Mouse (Mus musculus) hindbrain, embryonic 13.5 days (tissue): ENCODE measurements around the gene Ormdl3. TPM values are rescaled to one million over a fixed set of nuclear protein-coding genes. Genes with fewer than 3 reads are reported as not detected.
"Not testable (repeated sequence)": the region's sequence is repeated elsewhere in the genome, so short reads cannot be mapped to it uniquely, and the experiment has no call there.

Source experiments
- ATAC-seq: fragments of 200-750 bp; cut with Nextera tagmentation; 2 replicates; pipeline ENCODE4 v1.8.0; 2017; ENCODE audit warnings: moderate TSS enrichment; ENCODE audit not compliant: low FRiP score
- H3K27ac ChIP-seq: fragments of 300-500 bp; sonication (generic); 2 replicates; pipeline ENCODE4 v1.5.1; 2015; ENCODE audit warnings: inconsistent platforms, mild to moderate bottlenecking, moderate library complexity
- H3K27me3 ChIP-seq: fragments of 300-500 bp; sonication (generic); 2 replicates; pipeline ENCODE4 v1.6.1; 2015; ENCODE audit warnings: mild to moderate bottlenecking, inconsistent platforms
- H3K36me3 ChIP-seq: fragments of 300-500 bp; sonication (generic); 2 replicates; pipeline ENCODE4 v1.6.1; 2015; ENCODE audit warnings: mild to moderate bottlenecking, inconsistent platforms
- H3K4me1 ChIP-seq: fragments of 300-500 bp; sonication (generic); replicated peaks from 2 replicates; pipeline ENCODE4 v1.6.1; 2015; ENCODE audit warnings: inconsistent platforms
- H3K4me2 ChIP-seq: fragments of 300-500 bp; sonication (generic); 2 replicates; pipeline ENCODE4 v1.6.1; 2015; ENCODE audit warnings: inconsistent platforms, mild to moderate bottlenecking, moderate library complexity
- H3K4me3 ChIP-seq: fragments of 300-500 bp; sonication (generic); 2 replicates; pipeline ENCODE4 v1.5.1; 2015; ENCODE audit warnings: mild to moderate bottlenecking, inconsistent platforms
- H3K9ac ChIP-seq: fragments of 300-500 bp; sonication (generic); 2 replicates; pipeline ENCODE4 v1.6.1; 2015; ENCODE audit warnings: mild to moderate bottlenecking, inconsistent platforms
- H3K9me3 ChIP-seq: fragments of 300-500 bp; sonication (generic); 2 replicates; pipeline ENCODE4 v1.6.1; 2016; ENCODE audit warnings: inconsistent platforms
- WGBS: fragments of 180-500 bp; shearing (Covaris S2); methylation state at CpG from one replicate; pipeline ENCODE4 v1.1.7; 2015; 5-methylcytosine and 5-hydroxymethylcytosine counted together
- polyA plus RNA-seq: library from polyadenylated mRNA; unstranded; fragments of >200 nt; fragmentation: Nextera tagmentation; extraction: Ambion mirVana; gene quantifications from 2 replicates; pipeline ENCODE4 v1.2.1, GENCODE M21; 2015

The Ormdl3 gene
- 91.1 and 91.8 TPM in 2 replicates for polyA plus RNA-seq

GRCm38 (mm10) chr11:98586892-98587563 lies at the start of gene Ormdl3:
Gene Ormdl3, minus strand, starts transcription at chr11:98587368.
- Histone ChIP-seq H3K4me2 (peak within 1 kb of the TSS; percentile 93), H3K4me3 (peak within 1 kb of the TSS; percentile 86), H3K27me3 (peaks cover 7% of the 10 kb centered on the region; the same call in 1 of the 2 replicates), H3K36me3 (peaks cover 18% of the 10 kb centered on the region), H3K4me1 (peaks cover 39% of the 10 kb centered on the region), H3K9ac (peak within 1 kb of the TSS; percentile 91), H3K27ac (peak within 1 kb of the TSS; percentile 85), H3K9me3 (no peaks in the 10 kb centered on the region)
- under 1% methylated on average over 49 of the region's 49 CpGs for WGBS
- ATAC-seq: peak; percentile 94

GRCm38 (mm10) chr11:98635312-98635970 lies 48.3 kb upstream of the Ormdl3 start:
- H3K27ac ChIP-seq, H3K36me3 ChIP-seq, H3K9me3 ChIP-seq, H3K27me3 ChIP-seq, ATAC-seq, H3K9ac ChIP-seq, H3K4me1 ChIP-seq, H3K4me3 ChIP-seq, H3K4me2 ChIP-seq: not testable (repeated sequence)
- 39% methylated on average over 10 of the region's 10 CpGs for WGBS

- 90% methylated on average over 5 of the region's 5 CpGs for WGBS
- no peaks in the 10 kb centered on the region for H3K9me3 ChIP-seq
- H3K27me3 ChIP-seq: 0 out of 2 replicates have a peak, but pooled peaks cover 3% of the 10 kb centered on the region
- no peak for ATAC-seq
- H3K4me1 ChIP-seq: no peaks in the 10 kb centered on the region
- H3K4me3 ChIP-seq: no peak overlapping the region
- H3K4me2 ChIP-seq: no peak overlapping the region
- no peaks in the 10 kb centered on the region for H3K36me3 ChIP-seq
- no peak overlapping the region for H3K9ac ChIP-seq
- no peak overlapping the region for H3K27ac ChIP-seq
Measured at GRCm38 (mm10) chr11:98630646-98631045, 43.5 kb upstream of the Ormdl3 start.

- H3K9ac ChIP-seq: no peak overlapping the region
- H3K27ac ChIP-seq: no peak overlapping the region
- 88% methylated on average over 3 of the region's 3 CpGs for WGBS
- H3K4me3 ChIP-seq: no peak overlapping the region
- 0 out of 2 replicates have a peak, but pooled peaks cover 3% of the 10 kb centered on the region for H3K27me3 ChIP-seq
- ATAC-seq: no peak
- H3K36me3 ChIP-seq: no peaks in the 10 kb centered on the region
- no peak overlapping the region for H3K4me2 ChIP-seq
- H3K9me3 ChIP-seq: no peaks in the 10 kb centered on the region
- no peaks in the 10 kb centered on the region for H3K4me1 ChIP-seq
Measured at GRCm38 (mm10) chr11:98628706-98629105, 41.5 kb upstream of the Ormdl3 start.

DNA sequence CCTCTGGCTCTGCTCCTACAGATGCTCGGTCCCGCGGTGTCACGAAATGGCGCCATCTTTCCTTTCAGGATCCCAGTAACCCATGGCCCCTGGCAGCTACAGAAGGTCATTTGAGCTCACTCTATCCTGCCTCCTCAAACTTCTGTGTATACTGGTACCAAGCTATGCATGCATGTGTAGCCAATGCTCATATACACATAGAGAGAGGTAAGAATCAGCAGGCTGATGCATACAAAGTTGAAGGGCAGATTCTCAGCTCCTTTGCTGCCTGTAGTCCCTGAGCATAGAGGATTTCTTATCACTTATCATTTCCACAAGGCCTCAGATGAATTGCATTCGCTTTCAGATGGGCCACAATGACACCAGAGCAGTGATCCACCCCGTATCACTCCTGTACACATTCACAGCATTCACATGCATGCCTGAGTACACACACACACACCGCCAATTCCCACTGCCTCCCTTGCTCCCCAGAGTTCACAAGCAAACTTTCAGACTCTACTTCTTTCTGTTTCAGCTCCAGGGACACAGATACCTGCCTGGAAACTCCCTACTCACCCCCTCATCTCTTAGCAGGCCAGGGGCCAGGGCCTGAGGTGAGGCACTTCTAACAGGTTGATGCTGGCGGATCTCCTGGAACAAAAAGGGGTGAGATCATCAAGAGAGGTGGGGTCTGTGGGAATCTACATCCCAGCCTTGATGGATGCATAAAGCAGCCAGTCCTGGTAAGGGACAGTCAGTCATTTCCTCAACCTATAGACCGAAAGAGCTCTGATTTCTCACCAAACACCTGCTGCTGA lies 38.6 kb upstream of the Ormdl3 start, which contains the start of the genes Gm12355 and Gsdma3:
Gm12355 (minus strand) TSS at position 51 of the 800 bp plus-strand sequence.
Gsdma3 (plus strand) TSS at position 750 of the 800 bp plus-strand sequence.
- Histone ChIP-seq H3K9me3 (no peaks in the 10 kb centered on the region), H3K4me1 (no peaks in the 10 kb centered on the region), H3K27ac (no peak within 1 kb of the TSS), H3K36me3 (no peaks in the 10 kb centered on the region), H3K27me3 (0 out of 2 replicates have a peak, but pooled peaks cover 3% of the 10 kb centered on the region), H3K9ac (no peak within 1 kb of the TSS), H3K4me2 (no peak within 1 kb of the TSS), H3K4me3 (no peak within 1 kb of the TSS)
- 92% methylated on average over 10 of the region's 10 CpGs for WGBS
- no peak for ATAC-seq

DNA sequence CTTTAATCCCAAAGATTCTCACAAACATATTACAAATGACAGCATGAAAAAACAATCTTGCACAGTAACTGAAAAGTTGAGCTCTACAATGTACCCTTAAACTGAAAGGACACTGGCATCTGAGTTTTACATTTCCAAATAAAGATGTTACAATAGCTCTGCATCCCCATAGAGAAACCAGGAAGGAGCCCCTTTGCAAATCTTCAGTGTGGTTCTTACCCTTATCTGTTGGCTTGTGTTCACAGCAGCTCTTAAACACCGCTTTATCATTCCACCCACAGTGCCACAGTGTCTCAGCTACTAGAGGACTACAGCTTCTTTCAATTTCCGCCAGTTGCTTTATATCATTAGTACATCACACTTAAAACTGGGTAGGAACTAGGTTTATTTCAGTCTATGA lies 37.2 kb upstream of the Ormdl3 start:
- H3K27me3 ChIP-seq, H3K27ac ChIP-seq, H3K4me2 ChIP-seq, H3K4me1 ChIP-seq, H3K9ac ChIP-seq, H3K9me3 ChIP-seq, H3K4me3 ChIP-seq, ATAC-seq, H3K36me3 ChIP-seq: not testable (repeated sequence)
- WGBS: 95% methylated on average over 2 of the region's 2 CpGs

GRCm38 (mm10) chr11:98623981-98624380 lies 36.8 kb upstream of the Ormdl3 start:
- H3K9me3 ChIP-seq, ATAC-seq, H3K27me3 ChIP-seq, H3K4me3 ChIP-seq, H3K4me2 ChIP-seq, H3K27ac ChIP-seq, H3K36me3 ChIP-seq, H3K4me1 ChIP-seq, H3K9ac ChIP-seq: not testable (repeated sequence)
- WGBS: 79% methylated on average over 6 of the region's 6 CpGs

DNA sequence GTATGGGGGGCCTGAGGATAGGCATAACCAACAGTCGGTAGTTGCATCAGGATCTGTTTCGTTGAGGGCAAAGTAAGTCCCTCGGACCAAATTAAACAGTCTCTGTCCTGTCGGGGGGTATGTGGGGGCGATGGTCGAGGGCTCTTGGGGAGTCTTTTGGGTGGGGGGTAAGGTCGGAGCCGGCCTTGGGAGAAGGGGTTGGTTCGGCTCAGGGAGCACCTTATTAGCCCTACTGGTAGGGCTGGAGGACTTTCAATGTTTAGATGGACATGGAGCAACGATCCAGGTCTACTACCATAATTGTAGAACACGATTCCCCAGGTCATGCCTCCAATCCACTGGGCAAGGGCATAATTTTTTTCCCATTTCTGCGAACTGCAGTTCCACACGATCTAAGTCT lies 33.6 kb upstream of the Ormdl3 start:
- Histone ChIP-seq H3K4me3 (no peak overlapping the region), H3K36me3 (no peaks in the 10 kb centered on the region), H3K27ac (no peak overlapping the region), H3K9me3 (no peaks in the 10 kb centered on the region), H3K27me3 (no peaks in the 10 kb centered on the region), H3K4me2 (no peak overlapping the region), H3K4me1 (no peaks in the 10 kb centered on the region), H3K9ac (no peak overlapping the region)
- no peak for ATAC-seq
- 94% methylated on average over 13 of the region's 13 CpGs for WGBS

DNA sequence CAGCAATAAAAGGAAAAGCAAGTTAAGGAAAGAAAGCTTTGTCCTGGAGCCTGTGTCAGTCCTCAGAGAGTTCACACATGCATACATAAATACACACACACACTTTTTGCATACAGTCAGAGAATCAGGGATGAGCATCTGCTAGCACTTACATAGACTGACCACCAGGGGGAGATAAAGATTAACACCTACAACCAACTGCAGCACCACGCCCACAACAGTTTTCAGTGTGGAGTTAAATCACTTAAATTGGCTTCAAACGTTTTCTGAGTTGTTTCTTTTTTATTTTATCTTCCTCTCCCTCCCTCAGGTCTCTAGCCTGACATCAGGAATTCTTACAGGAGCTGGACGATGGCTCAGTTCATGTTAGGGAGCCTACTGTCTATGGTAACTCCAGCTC lies 19.6 kb upstream of the Ormdl3 start:
- 12% methylated on average over 3 of the region's 3 CpGs for WGBS
- no peak for ATAC-seq
- H3K27me3 ChIP-seq: peaks cover 32% of the 10 kb centered on the region; the same call in 1 of the 2 replicates
- H3K4me1 ChIP-seq: peaks cover 6% of the 10 kb centered on the region; the same call in 1 of the 2 replicates
- no peaks in the 10 kb centered on the region for H3K36me3 ChIP-seq
- no peaks in the 10 kb centered on the region for H3K9me3 ChIP-seq
- H3K9ac ChIP-seq: no peak overlapping the region
- no peak overlapping the region for H3K4me2 ChIP-seq
- no peak overlapping the region for H3K4me3 ChIP-seq
- no peak overlapping the region for H3K27ac ChIP-seq

GRCm38 (mm10) chr11:98604911-98605310 lies 17.7 kb upstream of the Ormdl3 start:
- peaks cover 39% of the 10 kb centered on the region for H3K27me3 ChIP-seq
- not testable (repeated sequence) for H3K36me3 ChIP-seq, H3K4me3 ChIP-seq, H3K9ac ChIP-seq, H3K9me3 ChIP-seq, H3K4me2 ChIP-seq, ATAC-seq, H3K4me1 ChIP-seq, H3K27ac ChIP-seq
- WGBS: 71% methylated on average over 6 of the region's 6 CpGs

DNA sequence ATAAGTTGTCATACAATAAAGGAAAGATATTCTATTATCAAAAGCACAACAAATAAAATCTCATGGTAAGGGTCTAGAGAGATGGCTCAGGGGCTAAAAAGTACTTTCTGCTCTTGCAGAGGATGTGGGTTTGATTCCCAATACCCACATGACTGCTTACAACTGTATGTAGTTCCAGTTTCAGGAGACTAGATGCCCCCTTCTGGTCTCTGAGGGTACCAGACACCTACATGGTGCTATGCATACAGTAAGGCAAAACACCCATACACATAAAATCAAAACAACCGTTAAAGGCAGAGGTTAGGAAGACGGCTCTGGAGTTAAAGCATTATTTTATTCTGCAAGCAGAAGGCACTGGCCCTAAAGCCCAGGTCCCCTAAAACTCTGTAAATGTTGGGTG lies 16.8 kb upstream of the Ormdl3 start:
- Histone ChIP-seq H3K27me3 (peaks cover 39% of the 10 kb centered on the region), H3K4me1 (peaks cover 10% of the 10 kb centered on the region; the same call in 1 of the 2 replicates), H3K36me3 (no peaks in the 10 kb centered on the region), H3K4me2 (no peak overlapping the region), H3K9me3 (no peaks in the 10 kb centered on the region), H3K9ac (no peak overlapping the region), H3K27ac (no peak overlapping the region), H3K4me3 (no peak overlapping the region)
- 93% methylated on average over 2 of the region's 2 CpGs for WGBS
- no peak for ATAC-seq

DNA sequence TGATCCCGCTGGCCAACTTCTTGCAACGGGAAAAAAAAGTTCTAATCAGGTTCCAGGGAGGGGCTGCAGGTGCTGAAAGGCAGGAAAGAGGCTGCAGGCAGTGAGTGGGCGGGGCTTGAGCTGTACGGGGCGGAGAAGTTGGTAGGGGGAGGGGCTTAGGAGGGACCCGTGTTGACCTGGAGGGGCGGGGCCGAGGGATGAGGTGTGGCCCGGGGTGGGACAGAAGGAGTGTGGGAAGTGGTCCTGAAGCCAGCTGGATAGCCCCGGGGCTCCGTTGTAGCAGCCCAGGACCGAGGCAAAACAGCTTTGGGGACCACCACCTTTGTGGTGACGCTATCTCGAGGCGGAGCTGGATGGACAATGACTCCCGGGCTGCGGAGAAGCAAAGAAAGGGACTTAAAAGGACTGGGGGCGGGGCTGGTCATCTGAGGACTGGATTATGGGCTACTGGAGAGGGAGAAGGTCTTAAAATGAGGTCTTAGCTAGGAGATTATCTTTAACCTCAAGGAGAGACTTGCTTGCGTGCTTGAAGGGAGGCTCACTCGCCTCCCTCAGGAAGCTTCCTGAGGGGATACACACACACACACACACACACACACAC lies 15.0 kb upstream of the Ormdl3 start:
- Histone ChIP-seq H3K9me3 (no peaks in the 10 kb centered on the region), H3K4me3 (peak overlapping the region; percentile 30), H3K4me1 (peaks cover 13% of the 10 kb centered on the region; the same call in 1 of the 2 replicates), H3K27ac (no peak overlapping the region), H3K4me2 (peak overlapping the region; percentile 43), H3K27me3 (peaks cover 49% of the 10 kb centered on the region), H3K36me3 (no peaks in the 10 kb centered on the region), H3K9ac (no peak overlapping the region)
- 2% methylated on average over 20 of the region's 20 CpGs for WGBS
- ATAC-seq: no peak
